Mouse (Mus musculus): ENCODE measurements at regions not wholly inside any gene's neighbourhood (a gene's known extent, or its start where the extent isn't known, plus 50 kb on each side); places are given as distances from the start of the nearest gene placed in this dataset.

GRCm38 (mm10) chr15:50472626-50473025, 3412.1 kb upstream of the Gm7489 start:
- Histone ChIP-seq H3K9ac (replicated peaks; ENCODE audit: low read length) (no peak overlapping the region), H3K4me2 (ENCODE audit: low read depth, low read length) (no peak overlapping the region), H3K9me3 (replicated peaks; ENCODE audit: control insufficient read depth, low read length) (no peaks in the 10 kb centered on the region), H3K27me3 (ENCODE audit: control insufficient read depth, insufficient read depth, low read length) (no peaks in the 10 kb centered on the region), H3K4me1 (ENCODE audit: control insufficient read depth, insufficient read depth, low read length) (no peaks in the 10 kb centered on the region), H3K4me3 (ENCODE audit: low read depth, low read length) (no peak overlapping the region), H3K27ac (replicated peaks; ENCODE audit: low read depth, low read length) (no peak overlapping the region), H3K36me3 (replicated peaks; ENCODE audit: control insufficient read depth, insufficient read depth, low read depth, low read length) (no peaks in the 10 kb centered on the region)
- ATAC-seq (replicated peaks; ENCODE audit: insufficient number of reproducible peaks, low FRiP score, low TSS enrichment, low read depth) = no peak
- no peak for DNase-seq (ENCODE audit: low spot score)

- WGBS = 84% methylated on average over 2 of the region's 2 CpGs
- Histone ChIP-seq H3K4me1 (ENCODE audit: control insufficient read depth, insufficient read depth, low read length) (no peaks in the 10 kb centered on the region), H3K27ac (replicated peaks; ENCODE audit: low read depth, low read length) (no peak overlapping the region), H3K9ac (replicated peaks; ENCODE audit: low read length) (no peak overlapping the region), H3K36me3 (replicated peaks; ENCODE audit: control insufficient read depth, insufficient read depth, low read depth, low read length) (no peaks in the 10 kb centered on the region), H3K4me3 (ENCODE audit: low read depth, low read length) (no peak overlapping the region), H3K9me3 (replicated peaks; ENCODE audit: control insufficient read depth, low read length) (no peaks in the 10 kb centered on the region), H3K27me3 (ENCODE audit: control insufficient read depth, insufficient read depth, low read length) (no peaks in the 10 kb centered on the region), H3K4me2 (ENCODE audit: low read depth, low read length) (no peak overlapping the region)
- ATAC-seq (replicated peaks; ENCODE audit: insufficient number of reproducible peaks, low FRiP score, low TSS enrichment, low read depth) (no peak), DNase-seq (ENCODE audit: low spot score) (no peak)
These were observed 3386.0 kb upstream of the Gm7489 start for GRCm38 (mm10) chr15:50498716-50499115.

GRCm38 (mm10) chr15:50507999-50508624, 3376.6 kb upstream of the Gm7489 start:
- no peaks in the 10 kb centered on the region for H3K36me3 ChIP-seq (replicated peaks; ENCODE audit: control insufficient read depth, insufficient read depth, low read depth, low read length)
- DNase-seq (ENCODE audit: low spot score) = no peak
- no peaks in the 10 kb centered on the region for H3K4me1 ChIP-seq (ENCODE audit: control insufficient read depth, insufficient read depth, low read length)
- no peak overlapping the region for H3K9ac ChIP-seq (replicated peaks; ENCODE audit: low read length)
- H3K4me3 ChIP-seq (ENCODE audit: low read depth, low read length) = no peak overlapping the region
- H3K4me2 ChIP-seq (ENCODE audit: low read depth, low read length) = no peak overlapping the region
- WGBS = 78% methylated on average over 3 of the region's 3 CpGs
- no peaks in the 10 kb centered on the region for H3K27me3 ChIP-seq (ENCODE audit: control insufficient read depth, insufficient read depth, low read length)
- no peak overlapping the region for H3K27ac ChIP-seq (replicated peaks; ENCODE audit: low read depth, low read length)
- ATAC-seq (replicated peaks; ENCODE audit: insufficient number of reproducible peaks, low FRiP score, low TSS enrichment, low read depth) = no peak
- H3K9me3 ChIP-seq (replicated peaks; ENCODE audit: control insufficient read depth, low read length) = no peaks in the 10 kb centered on the region

- Histone ChIP-seq H3K36me3 (replicated peaks; ENCODE audit: control insufficient read depth, insufficient read depth, low read depth, low read length) (no peaks in the 10 kb centered on the region), H3K27ac (replicated peaks; ENCODE audit: low read depth, low read length) (no peak overlapping the region), H3K9me3 (replicated peaks; ENCODE audit: control insufficient read depth, low read length) (no peaks in the 10 kb centered on the region), H3K4me3 (ENCODE audit: low read depth, low read length) (no peak overlapping the region), H3K27me3 (ENCODE audit: control insufficient read depth, insufficient read depth, low read length) (no peaks in the 10 kb centered on the region), H3K4me2 (ENCODE audit: low read depth, low read length) (no peak overlapping the region), H3K9ac (replicated peaks; ENCODE audit: low read length) (no peak overlapping the region), H3K4me1 (ENCODE audit: control insufficient read depth, insufficient read depth, low read length) (no peaks in the 10 kb centered on the region)
- ATAC-seq (replicated peaks; ENCODE audit: insufficient number of reproducible peaks, low FRiP score, low TSS enrichment, low read depth) = no peak
- 96% methylated on average over 5 of the region's 5 CpGs for WGBS
- no peak for DNase-seq (ENCODE audit: low spot score)
These were observed 3371.7 kb upstream of the Gm7489 start for GRCm38 (mm10) chr15:50513036-50513435.

- DNase-seq (ENCODE audit: low spot score) = no peak
- ATAC-seq (replicated peaks; ENCODE audit: insufficient number of reproducible peaks, low FRiP score, low TSS enrichment, low read depth) = no peak
- no peaks in the 10 kb centered on the region for H3K27me3 ChIP-seq (ENCODE audit: control insufficient read depth, insufficient read depth, low read length)
- H3K9ac ChIP-seq (replicated peaks; ENCODE audit: low read length) = no peak overlapping the region
- WGBS = 81% methylated on average over 2 of the region's 2 CpGs
- H3K4me3 ChIP-seq (ENCODE audit: low read depth, low read length) = no peak overlapping the region
- no peaks in the 10 kb centered on the region for H3K9me3 ChIP-seq (replicated peaks; ENCODE audit: control insufficient read depth, low read length)
- no peaks in the 10 kb centered on the region for H3K36me3 ChIP-seq (replicated peaks; ENCODE audit: control insufficient read depth, insufficient read depth, low read depth, low read length)
- H3K4me1 ChIP-seq (ENCODE audit: control insufficient read depth, insufficient read depth, low read length) = no peaks in the 10 kb centered on the region
- H3K4me2 ChIP-seq (ENCODE audit: low read depth, low read length) = no peak overlapping the region
- H3K27ac ChIP-seq (replicated peaks; ENCODE audit: low read depth, low read length) = no peak overlapping the region
These were observed 3359.9 kb upstream of the Gm7489 start for GRCm38 (mm10) chr15:50524841-50525240.

GRCm38 (mm10) chr15:50534490-50534889, 3350.2 kb upstream of the Gm7489 start:
- Histone ChIP-seq H3K4me1 (ENCODE audit: control insufficient read depth, insufficient read depth, low read length) (no peaks in the 10 kb centered on the region), H3K9ac (replicated peaks; ENCODE audit: low read length) (no peak overlapping the region), H3K27ac (replicated peaks; ENCODE audit: low read depth, low read length) (no peak overlapping the region), H3K27me3 (ENCODE audit: control insufficient read depth, insufficient read depth, low read length) (no peaks in the 10 kb centered on the region), H3K4me2 (ENCODE audit: low read depth, low read length) (no peak overlapping the region), H3K4me3 (ENCODE audit: low read depth, low read length) (no peak overlapping the region), H3K36me3 (replicated peaks; ENCODE audit: control insufficient read depth, insufficient read depth, low read depth, low read length) (no peaks in the 10 kb centered on the region), H3K9me3 (replicated peaks; ENCODE audit: control insufficient read depth, low read length) (no peaks in the 10 kb centered on the region)
- ATAC-seq (replicated peaks; ENCODE audit: insufficient number of reproducible peaks, low FRiP score, low TSS enrichment, low read depth) = no peak
- no peak for DNase-seq (ENCODE audit: low spot score)
- WGBS = 90% methylated on average over 1 of the region's 1 CpGs

- WGBS = 90% methylated on average over 3 of the region's 3 CpGs
- no peak overlapping the region for H3K4me2 ChIP-seq (ENCODE audit: low read depth, low read length)
- H3K27ac ChIP-seq (replicated peaks; ENCODE audit: low read depth, low read length) = no peak overlapping the region
- H3K4me1 ChIP-seq (ENCODE audit: control insufficient read depth, insufficient read depth, low read length) = no peaks in the 10 kb centered on the region
- no peaks in the 10 kb centered on the region for H3K9me3 ChIP-seq (replicated peaks; ENCODE audit: control insufficient read depth, low read length)
- no peaks in the 10 kb centered on the region for H3K36me3 ChIP-seq (replicated peaks; ENCODE audit: control insufficient read depth, insufficient read depth, low read depth, low read length)
- no peak overlapping the region for H3K4me3 ChIP-seq (ENCODE audit: low read depth, low read length)
- no peak overlapping the region for H3K9ac ChIP-seq (replicated peaks; ENCODE audit: low read length)
- DNase-seq (ENCODE audit: low spot score) = no peak
- no peaks in the 10 kb centered on the region for H3K27me3 ChIP-seq (ENCODE audit: control insufficient read depth, insufficient read depth, low read length)
- no peak for ATAC-seq (replicated peaks; ENCODE audit: insufficient number of reproducible peaks, low FRiP score, low TSS enrichment, low read depth)
These were observed 3321.1 kb upstream of the Gm7489 start for GRCm38 (mm10) chr15:50563611-50564010.

GRCm38 (mm10) chr15:50580811-50581210, 3303.9 kb upstream of the Gm7489 start:
- H3K27me3 ChIP-seq (ENCODE audit: control insufficient read depth, insufficient read depth, low read length) = no peaks in the 10 kb centered on the region
- no peak overlapping the region for H3K27ac ChIP-seq (replicated peaks; ENCODE audit: low read depth, low read length)
- H3K9ac ChIP-seq (replicated peaks; ENCODE audit: low read length) = no peak overlapping the region
- H3K4me2 ChIP-seq (ENCODE audit: low read depth, low read length) = no peak overlapping the region
- no peak for DNase-seq (ENCODE audit: low spot score)
- no peak for ATAC-seq (replicated peaks; ENCODE audit: insufficient number of reproducible peaks, low FRiP score, low TSS enrichment, low read depth)
- H3K4me3 ChIP-seq (ENCODE audit: low read depth, low read length) = no peak overlapping the region
- no peaks in the 10 kb centered on the region for H3K4me1 ChIP-seq (ENCODE audit: control insufficient read depth, insufficient read depth, low read length)
- H3K36me3 ChIP-seq (replicated peaks; ENCODE audit: control insufficient read depth, insufficient read depth, low read depth, low read length) = no peaks in the 10 kb centered on the region
- 94% methylated on average over 5 of the region's 5 CpGs for WGBS
- no peaks in the 10 kb centered on the region for H3K9me3 ChIP-seq (replicated peaks; ENCODE audit: control insufficient read depth, low read length)
